Mouse (Mus musculus) right cerebral cortex, adult 2 months (tissue): ENCODE data around the gene Cyp4a30b.
A peak's percentile ranks its signal among the peaks of the same experiment; 100 is the strongest.
"Not testable (repeated sequence)": the region's sequence is repeated elsewhere in the genome, so short reads cannot be mapped to it uniquely, and the experiment has no call there.

ENCODE experiments used
- DNase-seq, 2 experiments: peaks; one replicate each; pipeline ENCODE4 v3.0.0; 2021 to 2022; ENCODE audit warnings: low spot score in 2 of 2

Cyp4a30b gene

DNA sequence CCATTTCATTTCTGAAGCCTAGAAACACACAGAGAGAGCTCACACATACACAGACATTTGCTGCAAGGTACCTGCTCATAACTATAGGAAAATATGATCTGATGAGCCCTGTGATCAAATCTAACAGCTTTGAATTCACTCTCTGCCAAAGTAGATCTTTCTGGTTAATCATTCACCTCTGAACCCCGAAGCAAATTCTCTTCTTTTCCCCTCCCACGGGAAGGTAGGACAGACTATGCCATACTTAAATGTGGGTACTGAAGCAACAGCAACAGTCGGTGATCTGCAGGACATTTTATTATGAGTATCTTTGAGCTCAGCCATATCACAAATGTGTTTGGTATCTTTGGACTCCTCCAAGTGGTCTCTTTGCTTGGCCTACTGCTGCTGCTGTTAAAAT lies at the start of gene Cyp4a30b:
Gene Cyp4a30b (plus strand): TSS at position 301 of the 400 bp plus-strand sequence.
- DNase-seq, result no peak

DNA sequence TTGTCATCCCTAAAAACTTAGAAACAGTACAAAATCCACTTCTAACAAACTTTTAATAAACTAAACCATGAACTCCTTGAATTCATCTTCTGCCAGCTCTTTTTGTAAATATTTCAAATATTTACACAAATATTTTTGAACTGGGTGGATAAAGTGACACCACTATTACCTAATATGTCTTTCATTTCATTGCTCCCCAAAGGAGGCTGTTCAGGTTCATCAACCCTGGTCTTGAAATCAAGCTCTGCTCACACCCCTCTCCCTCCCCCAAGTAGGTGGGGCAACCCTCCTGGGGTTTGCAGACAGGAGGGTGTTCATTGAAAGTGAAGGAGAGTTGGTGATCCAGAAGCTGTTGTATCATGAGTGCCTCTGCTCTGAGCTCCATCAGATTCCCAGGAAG lies 41.1 kb upstream of the Cyp4a30b start, which contains the start of gene Cyp4a12b:
Gene Cyp4a12b (plus strand): TSS at position 301 of the 400 bp plus-strand sequence.
- DNase-seq, result not testable (repeated sequence)

DNA sequence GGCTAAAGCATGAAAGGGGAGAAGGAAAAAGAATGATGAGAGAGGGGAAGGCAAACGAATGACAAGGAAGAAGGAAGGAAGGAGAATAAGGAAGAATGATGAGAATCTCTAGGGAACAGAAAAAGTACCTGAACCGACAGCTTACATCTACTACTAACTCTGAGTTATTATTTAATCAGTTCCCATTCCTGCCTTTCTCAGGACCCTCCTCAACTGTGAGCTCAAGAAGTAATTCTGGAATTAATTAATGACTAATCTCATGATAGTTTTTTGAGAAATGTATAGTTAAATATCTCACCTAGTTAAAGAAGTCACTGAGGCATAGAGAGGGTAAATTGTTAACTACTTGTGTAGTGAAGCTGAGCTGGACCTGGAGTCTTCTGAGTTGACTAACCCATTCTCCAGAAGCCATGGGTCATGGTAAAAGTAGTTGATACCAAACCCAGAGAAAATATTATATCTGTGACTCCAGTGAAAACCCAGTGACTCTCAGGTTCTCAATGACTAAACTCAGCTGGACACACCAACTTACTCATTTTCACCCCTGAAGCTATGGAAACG lies 1.7 kb upstream of the Cyp4a30b start:
- DNase-seq, result no peak

DNA sequence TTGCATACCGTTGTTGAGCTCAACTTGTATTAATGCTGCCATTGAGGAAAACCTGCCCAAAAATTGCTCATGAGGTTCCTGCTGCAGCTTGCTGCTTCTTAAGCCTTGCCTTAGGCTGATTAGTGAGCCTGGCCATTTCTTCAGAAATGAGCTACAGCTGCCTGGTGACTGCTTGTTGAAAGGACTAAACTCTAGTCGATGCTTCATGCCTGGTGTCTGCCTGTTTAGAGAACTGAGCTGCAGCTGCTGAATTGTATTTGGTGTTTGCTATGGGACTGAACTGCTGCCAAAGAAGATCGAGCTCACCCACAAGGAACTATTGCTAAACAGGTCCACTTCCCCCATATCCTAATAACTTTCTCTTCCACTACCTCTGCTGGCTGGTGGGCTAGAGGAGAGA lies 21.2 kb downstream of the Cyp4a30b start:
- DNase-seq, result not testable (repeated sequence)

DNA sequence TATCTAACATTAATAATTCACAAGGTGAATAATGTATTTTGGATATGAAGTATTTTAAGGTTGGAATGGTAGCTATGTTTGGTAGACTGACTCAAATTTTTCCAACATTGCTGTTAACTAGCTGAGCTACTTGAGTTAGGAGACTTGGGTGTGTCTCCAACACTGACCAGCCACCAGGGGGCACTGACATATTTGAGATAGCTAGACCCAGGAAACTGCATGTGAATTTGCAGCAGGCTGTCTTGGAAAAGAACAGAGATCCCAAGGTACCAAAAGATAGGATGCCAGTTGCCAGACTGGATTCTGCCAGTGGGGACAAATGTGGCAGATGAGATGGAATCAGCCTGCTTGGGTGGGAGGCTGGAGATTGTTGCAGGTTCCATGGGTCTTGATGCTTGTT lies 23.6 kb downstream of the Cyp4a30b start:
- peak in 1 of 2 experiments; percentile 4 for DNase-seq

DNA sequence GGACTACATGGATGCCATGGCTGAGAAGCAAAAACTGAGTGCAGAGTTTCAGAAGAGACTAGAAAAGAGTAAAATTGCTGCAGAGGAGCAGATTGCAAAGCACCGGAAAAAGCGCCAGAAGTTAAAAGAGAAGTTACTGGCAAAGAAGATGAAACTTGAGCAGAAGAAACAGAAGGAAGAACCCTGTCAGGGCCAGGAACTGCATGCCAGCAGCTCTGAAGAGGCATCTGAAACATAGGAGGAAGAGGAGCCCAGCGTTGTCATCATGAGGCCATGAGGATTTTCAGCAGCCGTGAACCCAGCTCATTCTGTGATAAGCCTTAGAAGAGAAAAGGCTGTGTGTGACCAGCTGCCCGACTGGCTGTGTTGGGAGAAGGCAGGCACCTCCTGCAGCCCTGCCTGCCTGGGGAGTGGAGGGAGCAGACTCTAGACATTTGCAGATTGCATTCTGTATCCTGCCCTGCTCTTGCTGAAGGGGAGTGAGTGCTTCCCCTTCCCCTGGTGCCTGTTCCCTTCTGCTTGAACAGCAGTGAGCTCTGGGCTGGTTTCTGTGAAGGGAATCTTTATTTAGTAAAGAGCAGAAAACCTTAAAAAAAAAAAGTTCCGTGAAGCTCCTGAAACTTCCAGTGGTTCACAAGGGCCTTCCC lies 28.7 kb downstream of the Cyp4a30b start:
- DNase-seq, result no peak

DNA sequence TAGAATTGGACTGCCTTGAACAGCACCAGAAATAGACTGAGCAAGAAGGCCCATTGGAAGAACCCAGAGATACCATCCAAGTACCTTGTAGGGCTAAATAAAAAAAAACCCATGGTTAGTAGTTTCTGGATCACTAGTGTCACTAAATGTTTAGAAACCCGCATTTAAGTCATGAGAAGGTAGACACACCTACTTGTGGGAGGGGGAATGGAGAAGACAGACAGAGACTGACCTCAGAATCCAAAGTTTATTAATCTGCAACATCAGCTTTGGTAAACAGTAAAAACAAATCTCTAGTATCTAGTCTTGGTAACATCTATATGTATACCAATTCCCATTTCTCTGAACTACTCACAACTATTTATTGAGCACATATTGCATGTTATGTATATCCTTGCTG lies 43.6 kb downstream of the Cyp4a30b start, which contains the start of gene Cyp4a14:
Gene Cyp4a14 (minus strand): TSS at position 142 of the 400 bp plus-strand sequence.
- DNase-seq, result no peak

DNA sequence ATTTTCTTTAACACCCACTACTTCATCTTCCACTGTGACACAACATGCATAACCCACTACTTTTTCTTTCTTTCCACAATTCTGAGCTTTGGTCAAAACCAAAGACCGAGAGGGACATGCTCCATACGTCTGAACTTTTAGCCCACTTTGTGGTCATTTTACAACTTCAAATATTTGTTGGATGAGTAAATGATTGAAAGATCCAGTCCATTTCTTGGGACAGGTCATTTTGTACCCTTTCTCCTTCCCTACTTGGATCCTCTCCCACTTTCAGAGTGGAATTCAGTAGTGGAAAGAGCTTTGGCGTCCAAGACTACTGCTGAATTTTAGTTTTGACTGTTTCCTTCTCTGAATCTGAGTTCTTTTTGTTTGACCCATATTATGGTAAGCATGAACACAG lies 45.1 kb downstream of the Cyp4a30b start:
- DNase-seq, result no peak

DNA sequence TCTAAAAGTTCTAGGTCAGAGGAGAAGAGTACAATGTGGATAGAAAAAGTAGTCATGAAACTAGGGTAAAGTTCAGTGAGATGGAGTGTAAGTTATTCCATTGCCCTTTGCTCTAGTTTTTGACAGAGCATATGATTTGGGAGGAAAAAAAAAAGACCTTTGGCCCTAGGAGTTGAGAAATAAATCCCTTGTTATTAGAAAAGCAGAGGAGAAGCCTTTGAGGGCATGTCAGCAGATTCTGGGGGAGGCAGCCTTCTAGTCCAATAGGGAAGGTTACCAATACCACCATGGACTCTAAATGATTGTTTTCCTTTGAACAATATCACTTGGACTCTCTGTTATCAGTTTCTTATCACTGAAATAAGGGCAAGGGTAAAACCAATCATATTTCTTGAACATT lies 61.6 kb downstream of the Cyp4a30b start:
- DNase-seq, result not testable (repeated sequence)

DNA sequence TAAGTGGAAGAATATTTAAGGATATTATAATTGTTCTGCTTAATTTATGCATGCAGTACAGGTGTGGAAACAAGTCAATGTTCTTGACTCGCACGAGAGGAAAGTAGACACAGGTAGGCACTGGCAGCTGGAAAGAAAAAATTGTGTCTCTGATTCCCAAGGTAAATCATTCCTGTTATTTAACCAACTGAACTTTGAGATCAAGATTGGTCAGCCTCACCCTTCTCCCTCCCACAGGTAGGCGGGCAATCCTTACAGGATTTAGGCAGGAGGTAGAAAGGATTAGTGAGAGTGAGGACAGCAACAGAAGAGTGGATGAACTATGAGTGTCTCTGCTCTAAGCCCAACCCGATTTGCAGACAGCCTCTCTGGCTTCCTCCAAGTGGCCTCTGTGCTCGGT lies 65.6 kb downstream of the Cyp4a30b start, which contains the start of gene Cyp4a10:
Gene Cyp4a10 (plus strand): TSS at position 265 of the 400 bp plus-strand sequence.
- DNase-seq, result not testable (repeated sequence)

DNA sequence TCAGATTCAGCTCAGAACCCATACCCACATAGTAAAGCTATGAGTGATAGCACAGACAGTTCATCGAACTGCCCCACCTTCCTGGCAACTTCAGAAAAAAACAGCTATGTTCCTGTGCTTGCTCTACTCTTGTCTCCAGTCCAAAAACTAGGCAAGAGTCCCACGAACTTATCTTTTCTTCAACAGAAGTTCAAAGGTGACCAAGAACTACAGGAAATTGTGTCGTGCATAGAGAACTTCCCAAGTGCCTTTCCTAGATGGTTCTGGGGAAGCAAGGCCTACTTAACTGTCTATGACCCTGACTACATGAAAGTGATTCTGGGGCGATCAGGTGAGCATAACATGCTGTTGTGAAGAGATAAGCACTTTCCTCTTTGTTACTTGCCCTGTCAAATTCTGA lies 67.0 kb downstream of the Cyp4a30b start:
- no peak for DNase-seq
